Mouse (Mus musculus): ENCODE results near the gene Ccdc14. TPM values are rescaled to one million over a fixed set of nuclear protein-coding genes. Genes with fewer than 3 reads are reported as not detected.

Ccdc14 gene
- polyA plus RNA-seq, 1 experiment = 0.88 TPM

DNA sequence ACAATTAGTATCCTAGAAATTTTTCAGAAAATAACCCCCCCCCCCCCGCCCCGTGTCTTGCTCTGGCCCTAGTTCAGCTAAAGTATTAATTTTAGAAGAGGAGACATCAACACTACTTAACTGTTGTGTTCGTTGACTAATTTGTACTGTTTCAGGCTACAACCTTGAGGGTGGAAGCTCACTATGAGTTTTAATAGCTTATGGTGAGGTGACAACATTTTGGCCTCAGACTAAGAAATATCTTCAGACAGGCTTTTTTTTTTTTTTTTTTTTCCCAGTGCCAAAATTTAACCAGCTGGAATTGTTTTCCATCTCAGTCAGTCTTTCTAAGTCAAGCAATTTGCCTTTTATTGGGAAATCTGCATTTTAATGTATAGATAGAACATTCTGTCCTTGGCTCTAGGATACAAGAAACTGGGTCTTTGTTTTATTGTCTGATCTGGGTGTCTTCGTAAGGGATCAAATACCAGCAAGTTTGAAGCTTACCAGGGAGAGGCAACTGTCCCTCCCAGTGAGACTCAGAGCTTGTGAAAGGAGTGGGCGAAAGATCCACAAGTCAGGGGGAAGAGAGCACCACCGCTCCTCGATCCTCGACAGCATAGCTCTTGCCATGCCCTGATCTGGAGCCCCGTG is 73.7 kb downstream of the Ccdc14 start:
- Histone ChIP-seq H3K27ac (ENCODE audit: insufficient read depth, low read depth, low read length) (no peak overlapping the region), H3K4me3 (ENCODE audit: insufficient read depth, low read depth, low read length) (no peak overlapping the region), H3K27me3 (replicated peaks; ENCODE audit: control insufficient read depth, insufficient read depth, low read length) (no peaks in the 10 kb centered on the region), H3K4me1 (ENCODE audit: control insufficient read depth, insufficient read depth, low read length) (0 out of 2 replicates have a peak, but pooled peaks cover 4% of the 10 kb centered on the region), H3K36me3 (ENCODE audit: control insufficient read depth, insufficient read depth, low read length) (no peaks in the 10 kb centered on the region; the same call in 1 of the 2 replicates)
- TF ChIP-seq CTCF (conservative IDR thresholded peaks at IDR 0.05; ENCODE audit: insufficient read depth, insufficient read length, low read depth, low read length) = no peak
- TF ChIP-seq POLR2A (IDR thresholded peaks at IDR 0.05; ENCODE audit: low read depth, low read length) = no peak
- WGBS = 79% methylated on average over 9 of the region's 9 CpGs
- no peak for DNase-seq

DNA sequence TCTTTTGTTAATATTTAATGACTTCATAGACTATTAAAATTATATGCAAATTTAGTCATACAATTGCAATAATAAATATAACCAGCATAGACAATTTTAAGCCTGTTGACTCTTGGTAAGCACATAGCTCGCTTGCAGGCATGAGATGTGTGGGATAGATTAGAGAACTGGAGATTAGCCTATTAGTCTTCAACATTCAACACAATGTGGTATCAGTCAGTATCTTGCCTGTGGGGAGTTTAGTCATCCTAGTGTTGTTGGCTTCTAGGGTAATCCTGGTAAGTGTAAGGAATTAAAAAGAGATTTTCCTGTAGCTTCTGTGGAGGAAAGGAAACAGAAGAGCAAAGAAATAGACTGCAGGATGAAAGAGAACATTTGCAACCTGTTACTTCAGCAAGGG is 75.2 kb downstream of the Ccdc14 start:
- Histone ChIP-seq H3K27me3 (replicated peaks; ENCODE audit: control insufficient read depth, insufficient read depth, low read length) (no peaks in the 10 kb centered on the region), H3K4me1 (ENCODE audit: control insufficient read depth, insufficient read depth, low read length) (peaks cover 8% of the 10 kb centered on the region; the same call in 1 of the 2 replicates), H3K36me3 (ENCODE audit: control insufficient read depth, insufficient read depth, low read length) (no peaks in the 10 kb centered on the region; the same call in 1 of the 2 replicates), H3K27ac (ENCODE audit: insufficient read depth, low read depth, low read length) (no peak overlapping the region), H3K4me3 (ENCODE audit: insufficient read depth, low read depth, low read length) (no peak overlapping the region)
- no peak for DNase-seq
- no peak for TF ChIP-seq POLR2A (IDR thresholded peaks at IDR 0.05; ENCODE audit: low read depth, low read length)
- TF ChIP-seq CTCF (conservative IDR thresholded peaks at IDR 0.05; ENCODE audit: insufficient read depth, insufficient read length, low read depth, low read length) = no peak
- WGBS = 92% methylated on average over 1 of the region's 1 CpGs

DNA sequence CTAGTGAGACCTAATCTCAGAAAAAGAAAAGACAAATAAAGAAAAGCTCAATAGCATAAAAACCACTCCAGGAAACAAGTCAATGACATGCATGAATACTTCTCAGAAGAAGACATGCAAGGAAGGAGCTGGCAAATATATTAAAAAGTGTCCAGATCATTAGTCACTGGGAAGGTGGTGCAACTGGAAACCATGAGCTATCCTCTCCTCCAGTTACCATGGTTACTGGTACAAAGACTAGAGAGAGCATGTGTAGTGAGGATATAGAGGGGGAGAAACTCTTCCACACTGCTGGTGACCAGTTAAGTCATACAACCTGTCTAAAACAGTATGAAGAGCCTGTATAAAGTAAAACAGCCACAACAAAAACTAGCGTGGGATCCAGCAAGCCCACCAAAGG is 75.8 kb downstream of the Ccdc14 start:
- Histone ChIP-seq H3K4me3 (ENCODE audit: insufficient read depth, low read depth, low read length) (no peak overlapping the region), H3K4me1 (ENCODE audit: control insufficient read depth, insufficient read depth, low read length) (peaks cover 8% of the 10 kb centered on the region; the same call in 1 of the 2 replicates), H3K27ac (ENCODE audit: insufficient read depth, low read depth, low read length) (no peak overlapping the region), H3K36me3 (ENCODE audit: control insufficient read depth, insufficient read depth, low read length) (no peaks in the 10 kb centered on the region; the same call in 1 of the 2 replicates), H3K27me3 (replicated peaks; ENCODE audit: control insufficient read depth, insufficient read depth, low read length) (no peaks in the 10 kb centered on the region)
- 97% methylated on average over 1 of the region's 1 CpGs for WGBS
- no peak for DNase-seq
- TF ChIP-seq CTCF (conservative IDR thresholded peaks at IDR 0.05; ENCODE audit: insufficient read depth, insufficient read length, low read depth, low read length) (no peak), POLR2A (IDR thresholded peaks at IDR 0.05; ENCODE audit: low read depth, low read length) (no peak)

DNA sequence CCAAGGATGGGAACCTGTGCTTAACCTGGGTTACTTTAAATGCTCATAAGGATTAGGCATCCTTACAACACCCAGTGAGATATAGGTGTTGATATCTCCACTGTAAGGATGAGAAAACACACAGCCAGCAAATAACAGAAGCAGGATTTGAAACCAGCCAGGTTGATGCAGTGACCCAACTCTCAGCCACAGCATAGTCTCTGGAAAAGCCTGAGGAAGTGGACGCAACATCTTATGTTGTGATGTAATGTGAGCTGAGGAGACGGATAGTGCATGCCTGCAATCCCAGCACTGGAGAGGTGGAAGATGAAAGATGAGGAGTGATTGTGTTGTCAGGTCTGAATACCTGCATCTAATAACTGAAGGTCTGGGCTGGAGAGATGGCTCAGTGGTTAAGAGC is 77.0 kb downstream of the Ccdc14 start:
- Histone ChIP-seq H3K4me3 (ENCODE audit: insufficient read depth, low read depth, low read length) (no peak overlapping the region), H3K27me3 (replicated peaks; ENCODE audit: control insufficient read depth, insufficient read depth, low read length) (no peaks in the 10 kb centered on the region), H3K27ac (ENCODE audit: insufficient read depth, low read depth, low read length) (no peak overlapping the region), H3K36me3 (ENCODE audit: control insufficient read depth, insufficient read depth, low read length) (no peaks in the 10 kb centered on the region; the same call in 1 of the 2 replicates), H3K4me1 (ENCODE audit: control insufficient read depth, insufficient read depth, low read length) (peaks cover 8% of the 10 kb centered on the region; the same call in 1 of the 2 replicates)
- TF ChIP-seq POLR2A (IDR thresholded peaks at IDR 0.05; ENCODE audit: low read depth, low read length) = no peak
- no peak for TF ChIP-seq CTCF (conservative IDR thresholded peaks at IDR 0.05; ENCODE audit: insufficient read depth, insufficient read length, low read depth, low read length)
- 94% methylated on average over 2 of the region's 2 CpGs for WGBS
- DNase-seq = no peak

DNA sequence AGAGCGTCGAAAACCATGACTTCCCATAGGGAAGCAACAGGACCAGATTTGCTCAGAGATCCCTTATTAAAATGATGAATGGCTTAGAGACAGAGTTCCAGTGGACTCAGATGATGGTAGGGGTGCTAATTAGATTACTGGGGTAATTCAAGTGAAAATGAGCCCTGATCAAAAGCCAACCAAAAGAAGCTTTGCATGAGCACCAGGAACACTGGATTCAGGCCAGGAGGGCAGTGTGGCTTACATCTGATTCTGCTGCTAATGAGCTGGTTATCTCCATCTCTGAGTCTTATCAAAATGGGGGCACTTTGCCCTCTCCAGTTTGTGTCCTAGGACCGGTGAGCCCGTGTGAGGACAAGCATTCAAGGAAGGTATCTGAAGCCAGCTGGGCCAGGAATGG is 78.0 kb downstream of the Ccdc14 start:
- Histone ChIP-seq H3K4me3 (ENCODE audit: insufficient read depth, low read depth, low read length) (no peak overlapping the region), H3K4me1 (ENCODE audit: control insufficient read depth, insufficient read depth, low read length) (peaks cover 8% of the 10 kb centered on the region; the same call in 1 of the 2 replicates), H3K27me3 (replicated peaks; ENCODE audit: control insufficient read depth, insufficient read depth, low read length) (no peaks in the 10 kb centered on the region), H3K27ac (ENCODE audit: insufficient read depth, low read depth, low read length) (no peak overlapping the region), H3K36me3 (ENCODE audit: control insufficient read depth, insufficient read depth, low read length) (no peaks in the 10 kb centered on the region; the same call in 1 of the 2 replicates)
- TF ChIP-seq CTCF (conservative IDR thresholded peaks at IDR 0.05; ENCODE audit: insufficient read depth, insufficient read length, low read depth, low read length) (no peak), POLR2A (IDR thresholded peaks at IDR 0.05; ENCODE audit: low read depth, low read length) (no peak)
- DNase-seq = no peak
- WGBS = 77% methylated on average over 4 of the region's 4 CpGs

DNA sequence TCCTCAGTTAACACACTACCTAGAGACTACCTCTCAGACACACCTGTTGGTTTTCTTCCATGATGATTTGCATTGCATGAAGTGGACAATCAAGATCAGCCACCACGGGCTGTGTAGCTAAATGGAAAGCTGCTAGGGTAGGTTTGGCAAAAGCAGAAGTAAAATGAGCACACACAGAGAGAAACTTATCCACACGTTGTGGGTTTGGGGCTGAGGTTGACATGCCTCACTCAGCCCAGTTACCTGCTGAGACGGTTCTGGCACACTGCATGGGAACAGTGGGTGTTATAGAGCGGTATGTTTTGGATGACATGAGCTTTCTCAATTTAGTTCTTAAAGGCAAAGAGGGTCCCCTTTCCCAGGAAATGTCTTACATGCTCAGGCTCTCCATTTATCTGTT is 79.7 kb downstream of the Ccdc14 start:
- TF ChIP-seq POLR2A (IDR thresholded peaks at IDR 0.05; ENCODE audit: low read depth, low read length) (no peak), CTCF (conservative IDR thresholded peaks at IDR 0.05; ENCODE audit: insufficient read depth, insufficient read length, low read depth, low read length) (no peak)
- no peak for DNase-seq
- no peak overlapping the region for H3K4me3 ChIP-seq (ENCODE audit: insufficient read depth, low read depth, low read length)
- no peaks in the 10 kb centered on the region for H3K27me3 ChIP-seq (replicated peaks; ENCODE audit: control insufficient read depth, insufficient read depth, low read length)
- no peaks in the 10 kb centered on the region; the same call in 1 of the 2 replicates for H3K36me3 ChIP-seq (ENCODE audit: control insufficient read depth, insufficient read depth, low read length)
- H3K4me1 ChIP-seq (ENCODE audit: control insufficient read depth, insufficient read depth, low read length) = peaks cover 4% of the 10 kb centered on the region; the same call in 1 of the 2 replicates
- 77% methylated on average over 4 of the region's 4 CpGs for WGBS
- no peak overlapping the region for H3K27ac ChIP-seq (ENCODE audit: insufficient read depth, low read depth, low read length)

DNA sequence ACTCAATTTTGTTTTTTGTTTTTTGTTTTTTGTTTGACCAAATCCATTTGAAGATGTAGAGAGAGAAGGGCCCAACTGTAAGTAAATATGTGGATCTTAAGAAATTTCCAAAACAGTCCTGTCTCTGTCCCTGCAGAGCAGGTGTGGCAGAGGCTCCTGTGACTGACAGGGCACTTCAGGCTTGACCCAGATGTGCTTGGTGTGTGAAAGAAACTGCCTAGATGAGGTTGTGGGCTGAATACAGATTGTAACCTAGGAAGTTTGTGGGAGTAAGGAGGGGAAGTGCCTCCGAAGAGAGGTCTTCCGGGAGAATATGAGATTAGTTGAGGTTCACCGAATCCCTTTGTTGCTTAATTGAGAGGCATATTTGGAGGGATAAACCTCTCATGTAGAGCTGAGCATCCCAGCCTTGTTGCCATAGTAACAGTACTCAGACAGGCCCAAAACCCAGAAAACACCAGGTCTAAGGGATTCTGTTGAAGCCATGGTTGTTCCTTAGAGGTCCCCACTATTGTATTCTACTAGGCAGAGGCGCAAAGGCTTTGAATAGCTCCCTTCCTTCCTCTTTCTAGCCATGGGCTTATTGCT is 82.1 kb downstream of the Ccdc14 start:
- Histone ChIP-seq H3K27me3 (replicated peaks; ENCODE audit: control insufficient read depth, insufficient read depth, low read length) (no peaks in the 10 kb centered on the region), H3K36me3 (ENCODE audit: control insufficient read depth, insufficient read depth, low read length) (no peaks in the 10 kb centered on the region), H3K27ac (ENCODE audit: insufficient read depth, low read depth, low read length) (no peak overlapping the region), H3K4me3 (ENCODE audit: insufficient read depth, low read depth, low read length) (no peak overlapping the region), H3K4me1 (ENCODE audit: control insufficient read depth, insufficient read depth, low read length) (peaks cover 4% of the 10 kb centered on the region; the same call in 1 of the 2 replicates)
- TF ChIP-seq POLR2A (IDR thresholded peaks at IDR 0.05; ENCODE audit: low read depth, low read length) (no peak), CTCF (conservative IDR thresholded peaks at IDR 0.05; ENCODE audit: insufficient read depth, insufficient read length, low read depth, low read length) (no peak)
- DNase-seq = no peak
- 67% methylated on average over 4 of the region's 4 CpGs for WGBS

Other genes with a start within 250 kb of the Ccdc14 start
- 8.5 and 8.6 TPM in 2 replicates for gene Kalrn, start 117.1 kb upstream of the Ccdc14 start, polyA plus RNA-seq (2012; rRNA removed)
- 0.41 TPM in 1 of 2 replicates, not detected in the other for gene Ropn1, start 40.7 kb upstream of the Ccdc14 start, polyA plus RNA-seq (2012; rRNA removed)
- 64.7 and 77.2 TPM in 2 replicates for gene Mylk, start 54.6 kb downstream of the Ccdc14 start, polyA plus RNA-seq (2012; rRNA removed)

Measured in kidney, adult 2 months (tissue).